Mouse (Mus musculus): ENCODE measurements around the gene Ren1. TPM values are rescaled to one million over a fixed set of nuclear protein-coding genes. Genes with fewer than 3 reads are reported as not detected.

Ren1 gene
- total RNA-seq, 2 experiments from 2014 or later: not detected

GRCm38 (mm10) chr1:133377547-133377946 is 27.2 kb downstream of the Ren1 start:
- DNase-seq: no peak

DNA sequence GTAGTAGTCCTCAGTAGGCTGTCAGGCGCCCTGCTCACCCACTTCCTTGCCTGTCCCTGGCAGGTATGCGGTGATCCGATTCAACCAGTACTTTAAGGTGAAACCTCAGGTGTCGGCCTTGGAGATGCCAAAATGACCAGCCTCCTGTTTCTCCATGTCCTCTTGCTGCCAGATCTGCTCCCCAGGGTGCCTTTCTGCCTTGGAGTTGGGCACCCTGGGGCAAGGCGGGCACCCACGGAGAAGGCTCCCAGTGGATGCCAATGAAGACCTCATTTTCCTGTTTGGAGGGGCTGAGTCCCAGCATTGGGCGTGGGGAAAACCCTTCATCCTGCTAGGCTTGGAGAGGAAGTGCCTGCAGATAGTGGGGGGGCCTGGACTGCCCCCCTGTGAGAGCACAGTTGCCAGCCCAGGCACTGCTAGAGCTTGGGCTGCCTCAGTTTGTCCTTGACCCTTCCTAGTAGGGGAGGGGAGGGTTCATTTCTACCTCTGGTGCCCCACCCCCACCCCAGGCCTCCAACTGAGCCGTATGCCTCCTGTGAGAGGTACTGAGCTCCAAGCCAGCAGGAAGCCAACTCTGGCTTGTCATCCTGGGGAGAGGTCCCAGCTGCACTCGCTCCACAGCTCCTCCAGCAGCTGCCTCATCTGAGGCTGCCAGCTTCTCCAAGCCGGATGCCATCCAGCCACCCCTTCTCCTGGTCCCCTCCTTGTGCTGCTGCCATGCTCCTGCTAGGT is 29.1 kb downstream of the Ren1 start:
- no peak for DNase-seq

GRCm38 (mm10) chr1:133379986-133380320 is 29.6 kb downstream of the Ren1 start:
- no peak for DNase-seq

DNA sequence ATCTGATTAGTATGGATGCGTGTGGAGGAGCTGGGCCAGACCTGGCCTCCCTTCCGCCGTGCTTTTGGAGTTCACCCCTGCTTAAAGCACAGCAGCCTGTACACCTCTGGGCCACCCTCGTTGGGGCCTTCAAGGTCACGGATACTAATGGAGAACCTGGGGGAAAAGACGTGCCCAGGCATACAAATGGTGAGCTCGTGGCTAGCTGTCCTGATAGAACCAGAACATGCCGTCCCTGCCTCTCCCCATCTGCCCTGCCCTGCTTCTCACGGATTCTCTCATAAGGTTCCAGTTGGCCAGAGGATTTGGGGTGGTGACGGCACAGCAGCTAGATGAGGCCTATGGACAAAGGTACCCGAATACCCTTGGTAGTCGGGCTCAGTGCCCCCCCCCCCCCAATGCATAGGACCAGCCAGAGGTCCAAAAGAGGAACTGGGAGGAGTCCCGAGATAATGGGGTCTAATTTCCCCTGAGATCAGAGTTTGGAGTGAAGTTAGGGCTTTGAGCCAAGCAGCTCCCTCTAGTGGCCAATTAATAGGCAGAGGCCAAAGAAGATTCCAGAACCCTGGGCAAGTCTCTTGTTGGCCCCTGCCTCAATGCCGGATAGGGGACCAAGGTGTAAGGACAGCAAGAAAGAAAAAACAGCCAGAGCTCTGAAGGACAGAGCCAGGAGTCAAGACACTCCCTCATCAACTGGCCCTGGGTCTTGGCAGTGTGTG is 30.2 kb downstream of the Ren1 start:
- DNase-seq: no peak

DNA sequence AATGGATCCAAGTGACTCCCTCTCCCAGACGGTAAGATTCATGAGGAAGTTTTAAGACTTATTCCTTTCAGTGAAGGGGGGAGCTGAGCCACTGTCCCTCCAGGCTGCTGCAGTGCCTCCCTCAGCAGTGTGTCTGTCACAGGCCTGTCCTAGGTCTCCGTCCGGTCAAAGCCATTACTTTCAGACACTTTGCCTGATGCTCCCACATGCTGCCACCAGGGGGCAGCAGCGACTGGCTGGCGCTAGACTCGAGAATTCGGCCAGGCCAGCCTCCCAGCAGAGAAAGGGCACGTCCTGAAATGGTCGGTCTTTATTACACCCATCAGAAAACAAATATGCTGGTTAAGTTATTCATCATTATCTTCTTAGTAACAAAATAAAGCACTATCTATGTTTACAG is 31.7 kb downstream of the Ren1 start:
- DNase-seq: peak; percentile 73

GRCm38 (mm10) chr1:133382552-133383155 is 32.3 kb downstream of the Ren1 start:
- no peak for DNase-seq

DNA sequence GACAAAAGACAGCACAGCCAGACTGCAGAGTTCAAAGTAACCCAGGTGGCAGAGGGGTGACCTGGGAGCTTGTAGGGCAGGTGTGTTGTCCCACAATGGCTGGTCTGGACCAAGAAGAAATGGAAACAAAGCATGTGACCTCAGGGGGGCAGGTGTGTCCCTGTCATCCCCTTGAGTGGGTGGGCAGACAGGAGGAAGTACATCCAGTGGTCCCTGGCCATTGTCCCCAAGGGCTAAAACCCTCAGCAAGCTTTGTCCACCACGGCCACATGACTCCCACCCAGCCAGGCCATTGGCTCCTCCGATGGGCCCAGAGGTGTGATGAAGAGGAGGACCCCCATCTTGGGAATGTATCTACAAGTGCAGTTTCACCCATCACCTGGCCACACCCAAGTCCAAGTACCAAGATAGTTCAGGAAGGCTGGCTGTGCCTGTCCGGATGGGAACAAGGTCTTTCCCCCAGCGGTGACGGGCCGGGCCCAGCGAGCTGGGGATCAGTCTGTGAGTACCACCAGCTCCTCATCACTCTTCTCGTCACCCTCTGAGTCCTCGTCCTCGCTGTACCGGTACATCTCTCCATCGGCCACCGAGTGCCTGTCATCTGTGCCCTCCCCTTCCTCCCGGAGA is 33.0 kb downstream of the Ren1 start:
- no peak for DNase-seq

DNA sequence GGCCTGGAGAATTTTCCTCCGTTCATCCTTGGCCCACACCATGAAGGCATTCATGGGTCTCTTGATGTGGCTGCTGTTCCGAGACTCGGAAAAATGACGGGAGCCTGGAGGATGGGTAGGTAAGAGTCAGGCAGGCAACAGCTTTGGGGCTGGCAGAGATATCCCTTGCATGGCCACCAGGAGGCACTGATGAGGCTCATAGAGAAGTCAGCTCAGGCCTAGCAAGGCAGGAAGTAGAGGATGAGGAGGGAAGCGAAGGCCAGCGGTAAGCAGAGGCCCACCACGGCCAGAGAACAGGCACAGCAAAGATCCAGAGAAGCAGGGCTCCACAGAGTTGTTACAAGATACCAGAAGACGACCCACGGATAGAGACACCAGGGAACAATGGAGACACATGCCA is 35.2 kb downstream of the Ren1 start:
- peak; percentile 46 for DNase-seq

GRCm38 (mm10) chr1:133386209-133386608 is 35.9 kb downstream of the Ren1 start:
- no peak for DNase-seq

GRCm38 (mm10) chr1:133387539-133388268 is 37.4 kb downstream of the Ren1 start:
- no peak for DNase-seq

DNA sequence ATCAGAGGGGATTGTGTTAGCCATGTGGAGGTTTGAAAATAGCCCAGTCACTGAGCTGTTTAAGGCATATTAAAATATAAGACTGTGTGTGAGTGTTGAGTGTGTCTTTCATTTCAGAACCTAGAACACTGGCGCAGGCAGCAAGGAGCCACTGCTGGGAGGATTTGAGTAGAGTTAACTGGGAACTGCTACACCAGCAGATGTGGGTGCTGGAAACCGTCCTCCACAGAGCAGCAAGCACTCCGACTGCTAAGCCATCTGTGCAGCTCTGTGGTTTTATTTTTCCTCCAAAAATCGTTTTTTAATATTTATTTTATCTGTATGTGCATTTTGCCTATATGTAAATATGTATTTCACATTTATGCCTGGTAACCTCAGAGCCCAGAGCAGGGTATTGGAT is 44.4 kb downstream of the Ren1 start:
- DNase-seq: no peak

DNA sequence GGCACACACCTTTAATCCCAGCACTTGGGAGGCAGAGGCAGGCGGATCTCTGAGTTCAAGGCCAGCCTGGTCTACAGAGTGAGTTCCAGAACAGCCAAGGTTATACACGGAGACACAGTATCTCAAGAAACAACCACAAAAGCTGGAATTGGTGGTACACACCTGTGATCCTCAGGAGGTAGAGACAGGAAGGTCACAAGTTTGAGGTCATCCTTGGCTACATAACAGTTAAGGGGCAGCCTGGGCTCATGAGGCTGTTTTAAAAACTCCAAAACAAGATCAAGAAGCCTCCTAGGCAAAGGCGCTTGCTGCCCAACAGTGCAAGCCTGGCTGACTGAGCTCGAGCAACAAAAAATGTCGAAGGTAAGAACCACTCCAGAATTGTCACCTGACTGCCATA is 46.4 kb downstream of the Ren1 start:
- no peak for DNase-seq

- no peak for DNase-seq
Measured at GRCm38 (mm10) chr1:133397094-133397482, 46.8 kb downstream of the Ren1 start.

DNA sequence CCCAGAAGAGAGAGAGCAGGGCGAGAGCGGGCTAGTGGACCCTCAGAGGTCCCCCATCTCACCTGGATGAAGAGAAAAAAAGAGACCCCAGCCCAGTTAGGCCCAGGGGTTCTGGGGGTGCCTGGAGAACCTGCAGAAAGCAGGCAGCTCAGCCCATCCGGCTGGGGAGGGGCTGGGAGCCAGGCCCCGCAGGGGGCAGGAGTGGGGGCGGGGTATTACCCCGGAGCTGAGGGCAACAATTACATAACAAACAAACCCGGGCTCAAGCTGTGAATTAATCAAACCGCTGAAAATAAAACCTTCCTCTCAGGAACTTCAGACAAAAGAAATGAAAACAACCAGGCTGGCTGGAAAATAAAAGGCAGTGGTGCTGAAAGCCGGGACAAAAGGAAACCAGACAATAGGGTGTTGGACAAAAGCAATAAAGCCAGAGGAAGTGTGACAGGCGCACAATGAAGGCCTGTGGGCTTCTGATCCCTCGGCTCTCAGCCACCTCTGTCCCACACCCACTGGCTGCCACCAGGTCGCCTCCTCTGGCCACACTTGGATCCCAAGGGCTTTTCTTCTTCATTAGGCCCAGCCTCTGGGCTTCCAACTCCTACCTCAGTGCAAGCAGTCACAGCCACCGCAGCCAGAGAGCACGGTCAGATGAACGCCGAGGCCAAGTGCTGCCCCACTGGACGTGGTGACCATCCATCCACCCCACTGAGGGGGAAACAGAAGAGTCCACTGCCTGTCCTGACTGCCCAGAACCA is 47.4 kb downstream of the Ren1 start:
- no peak for DNase-seq

- DNase-seq: no peak
Measured at GRCm38 (mm10) chr1:133400014-133400725, 49.9 kb downstream of the Ren1 start.

- DNase-seq: no peak
Measured at GRCm38 (mm10) chr1:133404005-133404404, 53.7 kb downstream of the Ren1 start.

DNA sequence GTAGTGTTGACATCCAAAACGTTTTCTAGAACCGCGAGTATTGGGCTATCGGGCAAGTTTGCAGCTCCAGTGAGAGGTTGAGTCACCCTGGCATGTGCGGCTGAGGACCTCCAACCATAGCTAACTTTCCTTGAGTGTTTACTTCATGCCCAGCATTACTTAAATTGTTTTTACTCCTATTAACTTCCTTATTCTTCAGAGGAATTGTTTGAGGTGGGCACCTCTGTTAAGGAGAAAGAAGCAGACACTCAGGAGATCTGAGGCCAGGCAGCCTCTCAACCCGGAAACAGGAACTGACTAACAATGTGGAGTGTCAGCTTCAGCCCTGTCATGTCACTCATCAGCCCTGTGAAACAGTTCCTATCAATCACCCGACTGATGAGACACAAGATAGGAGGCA is 56.3 kb downstream of the Ren1 start:
- no peak for DNase-seq

DNA sequence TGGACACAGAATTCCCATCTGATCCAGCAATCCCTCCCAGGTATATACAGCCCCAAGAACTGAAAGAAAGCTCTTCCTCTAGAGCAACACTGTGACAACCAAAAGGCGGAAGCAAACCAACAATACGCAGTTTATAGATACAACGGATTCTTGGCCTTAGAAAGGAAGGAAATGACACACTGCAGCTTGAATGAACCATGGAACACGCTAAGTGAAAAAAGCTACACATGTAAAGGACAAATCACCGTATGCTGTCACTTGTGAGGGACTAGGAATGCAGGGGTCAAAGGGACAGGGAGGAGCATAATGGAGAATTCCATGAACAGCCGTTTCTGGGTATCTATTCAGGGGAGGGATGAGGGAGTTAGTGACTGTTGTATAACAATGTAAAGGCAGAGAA is 57.1 kb downstream of the Ren1 start:
- no peak for DNase-seq

DNA sequence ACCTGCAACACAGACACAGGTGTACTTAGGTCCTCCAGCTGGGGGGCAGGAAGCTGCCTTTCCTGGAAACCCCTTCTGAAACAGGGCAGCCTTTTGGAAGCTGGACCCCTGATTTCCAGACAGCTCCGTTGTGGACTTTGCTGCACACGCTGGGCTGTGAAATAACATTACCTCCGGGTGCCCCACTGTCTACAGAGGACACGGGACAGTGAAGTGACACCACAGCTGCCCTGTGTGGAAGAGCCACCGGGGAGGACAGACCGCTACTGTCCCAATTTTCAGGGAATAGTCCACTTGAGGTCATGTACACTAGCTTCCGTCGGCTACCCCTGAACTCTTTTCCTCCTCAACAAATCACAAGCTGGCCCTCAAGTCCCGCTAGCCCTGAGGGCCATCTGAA is 58.0 kb downstream of the Ren1 start:
- no peak for DNase-seq

DNA sequence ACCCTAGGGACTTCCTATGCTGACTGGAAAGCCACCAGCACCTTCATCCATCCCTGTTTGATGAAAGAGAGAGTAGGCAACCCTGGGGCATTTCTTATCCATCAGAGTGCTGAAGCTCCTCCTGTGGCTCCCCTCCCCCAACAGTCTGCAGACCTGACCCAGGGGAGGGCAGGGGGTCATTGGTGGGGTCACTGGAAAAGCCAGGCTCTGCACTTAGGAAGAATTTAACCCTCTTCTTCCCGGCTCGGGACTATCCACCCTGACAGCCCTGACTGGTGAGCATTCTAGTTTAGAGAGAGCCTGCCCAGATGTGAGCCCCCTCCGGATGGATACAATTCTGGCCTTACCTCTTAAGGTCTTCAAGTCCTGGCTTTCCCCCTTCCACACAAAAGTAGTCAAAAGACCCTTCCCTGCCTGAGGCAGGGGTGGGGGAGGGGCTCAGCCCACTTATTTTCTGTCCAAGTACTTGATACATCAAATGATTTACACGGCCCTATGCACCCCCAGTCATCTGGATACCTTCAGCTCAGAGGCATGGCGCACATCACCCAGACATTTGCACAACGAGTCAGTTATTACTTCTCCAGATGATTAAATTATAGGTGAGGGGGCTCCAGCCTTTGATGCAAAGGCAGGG is 58.7 kb downstream of the Ren1 start:
- no peak for DNase-seq

- no peak for DNase-seq
Measured at GRCm38 (mm10) chr1:133409786-133410185, 59.5 kb downstream of the Ren1 start.

Measured in gastrocnemius, postnatal 25 days (tissue).